Mouse (Mus musculus) gastrocnemius, postnatal 25 days (tissue): ENCODE data around the gene Mrps34. TPM values are rescaled to one million over a fixed set of nuclear protein-coding genes. Genes with fewer than 3 reads are reported as not detected.
"Not testable (repeated sequence)": the region's sequence is repeated elsewhere in the genome, so short reads cannot be mapped to it uniquely, and the experiment has no call there.

Source experiments
- DNase-seq: peaks from one replicate; pipeline ENCODE4 v3.0.0; 2022
- total RNA-seq, 2 experiments: library from RNA; stranded (reverse); gene quantifications; 1 replicate in 1 of 2; 2 replicates in 1 of 2; pipeline ENCODE4 v1.2.3; 2021

Mrps34 gene
- total RNA-seq, 2 experiments from 2014 or later = 85.9 to 105 TPM

DNA sequence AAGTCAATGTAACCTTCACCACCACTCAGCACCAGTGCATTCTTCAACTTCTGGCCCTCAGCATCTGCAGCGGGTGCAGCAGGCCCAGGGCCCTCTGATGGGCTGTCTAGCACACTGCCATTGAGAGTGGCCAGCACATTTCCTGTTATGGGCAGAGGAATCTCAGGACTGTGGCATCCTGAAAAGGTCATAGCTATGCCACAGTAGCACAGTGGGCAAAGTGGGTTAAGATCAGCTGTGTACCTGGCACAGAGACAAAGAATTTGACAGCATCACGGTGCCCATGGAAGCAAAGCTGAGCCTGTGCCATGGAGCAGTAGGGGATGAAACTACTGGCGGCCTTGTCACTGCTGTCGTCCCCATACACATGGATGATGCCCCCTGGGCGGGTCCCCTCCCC lies 4.2 kb downstream of the Mrps34 start:
- DNase-seq = no peak

DNA sequence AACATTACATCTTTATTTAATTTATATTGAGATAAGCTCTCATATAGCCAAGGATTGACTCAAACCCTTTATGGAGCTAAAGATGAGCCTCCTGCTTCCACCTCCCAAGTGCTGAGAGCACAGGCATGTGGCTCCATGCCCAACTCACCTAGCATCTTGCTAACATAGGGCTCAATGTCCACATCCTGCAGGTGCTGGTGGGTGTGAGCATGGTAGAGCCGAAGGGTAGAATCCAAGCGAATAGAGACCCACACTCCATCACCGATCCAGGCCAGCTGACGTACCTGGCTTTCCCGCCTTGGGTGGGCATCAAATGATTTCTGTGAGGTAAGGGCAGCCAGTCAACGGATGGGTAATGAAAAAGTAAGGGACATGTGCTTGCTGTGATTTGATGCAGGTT lies 5.1 kb downstream of the Mrps34 start:
- no peak for DNase-seq

DNA sequence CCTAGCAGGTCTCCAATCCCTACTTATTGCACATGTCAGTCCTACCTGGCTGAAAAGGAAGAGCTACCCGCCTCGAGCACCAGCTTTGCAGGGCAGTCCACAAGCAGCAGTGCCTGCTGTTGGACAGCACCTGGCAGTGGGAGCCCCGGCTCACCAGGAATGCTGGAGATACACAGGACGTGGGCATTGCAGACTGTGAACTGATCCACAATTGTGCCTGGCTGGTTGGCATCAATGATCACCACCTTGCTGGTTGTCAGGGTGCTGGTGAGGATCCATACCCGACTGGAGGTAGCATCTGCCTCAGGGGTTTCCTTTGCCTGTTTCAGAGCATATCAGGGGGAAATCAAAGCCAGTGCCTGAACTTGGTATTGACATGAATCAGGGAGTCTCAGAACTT lies 7.2 kb downstream of the Mrps34 start:
- no peak for DNase-seq

DNA sequence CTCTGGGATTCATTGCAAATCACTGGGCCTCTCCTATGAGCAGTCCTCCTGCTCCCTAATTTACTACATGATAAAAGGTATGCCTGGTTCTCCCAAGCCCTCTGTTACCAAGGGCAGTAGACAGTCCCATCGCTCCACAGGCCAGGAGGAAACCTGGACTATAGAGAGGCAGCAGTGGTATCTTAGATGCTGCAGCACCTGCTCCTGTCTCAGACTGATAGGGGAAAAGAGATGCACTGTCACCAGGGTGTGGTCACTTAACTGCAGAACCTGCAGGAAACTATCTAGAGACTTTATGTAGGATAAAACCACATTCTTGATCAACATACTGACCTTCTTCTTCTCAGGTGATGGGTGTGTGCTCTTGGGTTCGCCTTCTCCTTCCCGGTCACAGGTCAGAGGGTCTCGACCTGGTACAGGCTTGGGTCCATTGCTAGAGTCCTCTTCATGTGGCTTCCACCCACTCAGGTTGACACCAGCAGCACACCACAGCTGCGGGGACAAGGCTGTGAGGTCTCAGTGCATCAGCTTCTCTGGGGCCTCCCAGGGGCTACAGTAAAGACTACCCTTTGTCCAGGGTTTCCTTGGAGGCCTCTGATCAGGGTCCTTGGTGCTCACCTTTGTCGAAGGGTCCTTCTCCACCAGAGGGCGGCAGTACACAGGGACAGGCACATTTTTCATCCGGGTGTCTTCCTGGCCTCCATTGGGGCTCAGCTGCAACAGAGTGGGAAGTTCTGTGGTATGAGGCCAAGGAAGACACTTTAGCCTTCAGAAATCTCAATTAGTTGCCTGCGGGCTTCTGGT lies 8.0 kb downstream of the Mrps34 start:
- no peak for DNase-seq

DNA sequence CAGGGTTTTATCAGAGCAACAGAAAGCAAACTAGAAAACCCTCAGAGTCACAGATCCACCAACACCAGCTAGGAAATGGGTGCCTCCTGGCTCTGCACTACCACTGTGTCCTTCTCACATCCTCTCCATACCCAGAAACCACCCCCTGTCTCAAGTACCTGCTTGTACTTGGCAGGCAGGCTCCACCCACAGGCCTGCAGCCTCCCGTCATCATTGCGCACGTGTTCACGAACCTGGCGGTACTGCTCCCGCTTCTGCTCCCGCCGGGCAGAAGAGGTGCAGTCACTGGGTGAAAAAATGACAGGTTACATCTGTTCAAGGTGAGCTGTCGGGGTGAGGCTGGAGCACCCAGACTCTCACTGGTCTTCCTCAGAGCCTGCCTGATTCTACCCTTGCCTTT lies 8.9 kb downstream of the Mrps34 start:
- no peak for DNase-seq

DNA sequence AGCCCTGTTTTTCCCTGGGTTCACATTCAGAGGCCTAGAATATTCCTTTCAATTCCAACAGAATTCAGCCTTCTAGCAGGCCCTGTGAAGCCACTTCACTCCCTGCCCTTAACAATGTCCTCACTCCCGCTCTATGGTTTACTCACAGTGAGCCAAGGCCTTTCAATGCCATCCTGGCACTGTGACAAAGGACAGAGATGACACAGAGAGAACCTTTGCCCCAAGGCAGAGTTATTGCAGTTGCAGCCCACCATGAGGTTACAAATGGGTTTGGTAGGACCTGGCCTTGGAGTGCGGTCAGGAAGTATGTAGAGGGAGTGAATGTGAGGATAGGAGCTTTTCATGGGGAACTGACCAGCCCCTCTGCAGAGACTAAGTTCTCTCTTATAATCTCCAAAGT lies 12.7 kb downstream of the Mrps34 start:
- DNase-seq = no peak

DNA sequence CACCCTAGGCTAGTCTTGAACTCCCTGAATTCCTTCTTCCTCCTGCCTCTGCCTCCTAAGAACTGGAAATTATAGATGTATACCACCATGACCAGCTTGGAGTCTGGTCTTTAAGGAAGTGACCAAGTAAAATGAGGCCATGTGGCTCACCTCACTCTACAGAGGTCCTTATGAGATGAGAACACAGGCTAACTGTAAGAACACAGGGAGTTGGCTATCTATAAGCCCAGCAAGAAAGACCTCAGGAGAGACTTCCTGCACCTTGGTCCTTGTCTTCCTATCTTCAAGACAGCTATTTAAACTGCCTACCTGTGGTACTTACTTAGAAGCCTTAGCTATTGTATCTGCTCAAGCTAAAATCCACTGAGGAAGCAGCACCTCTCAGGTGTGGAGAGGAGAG lies 19.1 kb downstream of the Mrps34 start:
- DNase-seq = no peak

DNA sequence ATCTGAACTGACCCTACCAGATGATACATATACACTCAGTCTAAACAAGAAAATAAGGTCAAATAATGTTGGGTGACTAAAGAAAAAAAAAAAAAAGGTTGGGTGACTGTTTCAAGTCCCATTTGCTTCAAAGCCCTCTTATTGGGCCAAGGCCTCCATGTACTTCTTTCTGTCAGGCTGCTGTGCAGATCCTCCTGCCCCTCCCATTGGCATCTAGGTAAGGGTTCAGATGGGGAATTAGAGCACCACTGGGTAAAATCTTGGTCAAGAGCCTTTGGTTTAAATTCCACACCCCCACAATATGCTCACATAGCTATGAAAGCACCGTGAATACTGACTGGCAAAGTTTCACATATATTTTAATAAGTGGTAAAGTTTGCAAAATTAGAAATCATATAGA lies 28.3 kb downstream of the Mrps34 start:
- DNase-seq = no peak

DNA sequence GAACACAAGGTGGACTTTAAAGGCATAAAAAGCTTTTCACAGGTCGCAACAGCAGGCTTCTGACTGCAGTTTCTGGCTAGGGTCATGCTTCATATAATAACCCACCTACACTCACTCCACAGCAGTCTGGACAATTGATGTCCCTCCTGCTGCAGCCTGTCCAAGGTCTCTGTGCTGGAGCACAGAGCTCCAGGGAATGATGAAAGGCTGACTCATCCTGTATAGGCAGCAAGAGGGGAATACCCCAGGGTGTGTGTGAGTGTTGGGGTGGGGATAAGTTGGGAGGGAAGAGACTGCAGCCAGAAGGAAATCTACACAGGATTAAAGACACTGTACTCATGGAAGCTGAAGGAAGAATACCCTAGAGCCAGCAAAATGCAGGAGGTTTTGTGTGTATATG lies 34.6 kb downstream of the Mrps34 start:
- no peak for DNase-seq

DNA sequence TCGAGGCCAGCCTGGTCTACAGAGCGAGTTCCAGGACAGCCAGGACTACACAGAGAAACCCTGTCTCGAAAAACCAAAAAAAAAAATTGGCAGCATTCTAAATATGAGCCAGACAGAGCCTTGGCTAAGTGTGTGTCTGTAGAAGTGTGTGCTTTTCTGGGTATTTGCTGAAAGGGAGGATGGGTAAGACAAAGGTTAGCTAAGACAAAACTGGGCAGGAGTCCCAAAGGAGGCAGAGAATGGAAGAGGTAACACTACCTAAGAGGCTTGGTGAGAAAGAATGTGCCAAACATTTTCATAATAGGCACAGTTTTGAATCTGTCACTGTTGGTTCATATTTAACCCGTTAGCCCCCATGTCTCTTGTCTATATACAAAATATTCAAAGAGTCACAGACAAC lies 37.5 kb downstream of the Mrps34 start:
- DNase-seq = no peak

DNA sequence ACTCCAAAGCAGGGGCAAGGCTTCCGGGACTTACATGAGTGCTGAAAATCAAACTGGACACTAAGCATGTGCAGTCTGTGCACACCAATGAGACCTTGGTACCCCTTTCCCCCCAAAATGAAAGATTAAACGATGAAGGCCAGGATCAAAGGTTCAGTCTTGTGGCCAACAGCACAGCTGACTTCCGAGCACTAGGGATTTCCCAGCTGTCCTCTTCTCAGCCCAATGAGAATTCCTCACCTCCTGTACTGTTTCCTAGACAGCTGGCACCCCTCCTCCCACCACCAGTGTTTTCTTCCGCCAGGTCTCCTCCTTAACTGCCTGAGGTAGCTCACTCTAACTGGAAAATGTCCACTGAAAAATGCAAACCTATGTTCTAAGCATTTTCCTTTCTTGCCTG lies 38.2 kb downstream of the Mrps34 start:
- no peak for DNase-seq

DNA sequence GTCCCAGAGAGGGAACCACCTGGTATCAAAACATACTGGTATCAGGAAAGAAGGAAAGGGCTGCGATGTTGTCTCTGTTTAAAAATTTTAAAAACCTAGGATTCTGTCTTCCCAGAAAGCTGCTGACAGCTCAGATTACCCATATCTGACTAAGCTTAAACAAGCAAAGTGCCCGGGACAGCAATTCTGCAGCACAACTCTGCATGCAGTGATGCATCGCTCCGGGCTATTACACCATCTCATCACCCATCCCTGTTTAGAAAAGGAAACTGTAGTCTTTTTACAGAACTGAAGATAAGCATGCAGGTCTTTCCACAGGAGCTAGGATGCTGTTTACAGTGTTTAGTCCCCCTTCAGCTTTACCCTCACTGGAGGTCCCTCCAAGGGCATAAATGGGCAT lies 40.0 kb downstream of the Mrps34 start:
- DNase-seq = no peak

DNA sequence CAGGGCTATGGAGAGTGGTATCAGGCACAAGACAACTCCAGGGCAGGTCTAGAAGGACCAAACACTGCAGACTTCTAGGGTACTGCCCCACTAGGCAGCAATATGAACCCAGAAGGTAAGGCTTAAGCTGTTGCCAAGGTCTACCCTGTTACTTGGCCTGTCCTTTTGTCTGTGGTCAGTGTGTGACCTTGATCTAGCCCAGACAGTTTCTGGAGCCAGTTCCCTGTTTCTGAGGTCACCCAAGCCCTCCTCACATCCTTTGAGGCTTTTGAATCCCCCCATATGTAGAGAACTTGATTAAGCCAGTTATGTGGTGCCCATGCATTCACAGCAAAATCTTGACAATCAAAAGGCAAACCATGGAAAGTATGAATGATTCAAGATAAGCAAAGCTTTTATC lies 40.8 kb downstream of the Mrps34 start:
- DNase-seq = no peak

DNA sequence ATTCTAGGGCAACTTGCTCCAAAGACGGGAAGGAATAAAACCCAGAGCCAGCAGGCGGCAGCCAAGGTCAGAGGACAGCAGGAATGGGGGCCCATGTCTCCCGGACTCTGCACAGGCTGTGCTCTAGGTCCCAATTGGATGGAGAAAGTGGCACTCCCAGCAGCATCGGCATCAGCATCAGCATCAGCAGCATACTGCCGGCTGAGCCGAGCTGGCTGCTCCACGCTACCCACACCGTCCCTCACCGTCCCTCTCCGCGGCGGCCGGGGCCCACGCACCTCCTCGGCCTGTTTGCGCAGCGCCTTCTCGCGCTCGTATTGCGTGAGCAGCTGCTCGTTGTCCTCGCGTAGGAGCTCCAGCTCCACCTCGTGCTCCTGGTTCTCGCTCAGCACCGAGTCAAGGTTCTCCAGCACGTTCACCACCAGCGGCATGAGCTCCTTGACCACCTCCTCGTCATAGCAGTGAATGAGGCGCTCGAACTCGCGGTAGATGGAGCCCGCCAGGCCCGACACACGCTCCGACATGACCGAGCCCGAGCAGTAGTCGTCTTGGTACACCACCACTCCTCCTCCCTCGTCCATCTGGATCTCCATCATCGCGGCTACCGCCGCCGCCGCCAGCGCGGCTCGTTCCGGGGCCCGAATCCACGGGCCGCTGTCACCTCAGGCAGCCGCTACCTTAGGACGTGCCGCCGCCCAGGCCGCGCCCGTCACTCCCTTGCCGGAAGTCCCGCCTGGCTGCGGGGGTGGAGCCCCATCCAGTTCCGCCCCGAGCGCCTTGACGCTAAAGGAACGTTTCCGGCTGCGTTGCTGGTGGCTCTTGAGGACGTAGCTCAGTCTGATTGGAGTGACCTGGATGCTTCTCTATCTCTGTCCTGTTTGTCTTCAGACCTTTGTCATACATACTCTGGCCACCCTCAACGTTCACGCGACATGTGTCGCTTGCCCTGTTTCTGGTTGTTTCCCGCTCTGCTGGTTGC lies 41.6 kb downstream of the Mrps34 start, which contains the start of gene Mapk8ip3:
TSS of gene Mapk8ip3 (minus strand) at position 719 of the 979 bp plus-strand sequence.
- DNase-seq = peak; percentile 94

DNA sequence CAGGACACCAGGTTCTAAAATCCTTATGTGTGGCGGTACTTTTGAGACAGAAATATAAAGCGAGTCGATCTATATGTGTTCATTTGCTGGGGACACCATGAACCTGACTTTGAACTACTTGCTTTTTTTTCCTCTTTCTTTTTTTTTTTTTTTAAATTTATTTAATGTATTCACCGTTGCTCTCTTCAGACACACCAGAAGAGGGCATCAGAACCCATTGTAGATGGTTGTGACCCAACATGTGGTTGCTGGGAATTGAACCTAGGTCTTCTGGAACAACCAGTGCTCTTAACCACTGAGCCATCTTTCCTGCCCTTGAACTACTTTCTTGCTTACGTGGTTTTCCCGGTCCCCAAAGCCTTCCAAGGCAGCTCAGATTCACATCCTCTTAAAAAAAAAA lies 42.4 kb downstream of the Mrps34 start:
- no peak for DNase-seq

DNA sequence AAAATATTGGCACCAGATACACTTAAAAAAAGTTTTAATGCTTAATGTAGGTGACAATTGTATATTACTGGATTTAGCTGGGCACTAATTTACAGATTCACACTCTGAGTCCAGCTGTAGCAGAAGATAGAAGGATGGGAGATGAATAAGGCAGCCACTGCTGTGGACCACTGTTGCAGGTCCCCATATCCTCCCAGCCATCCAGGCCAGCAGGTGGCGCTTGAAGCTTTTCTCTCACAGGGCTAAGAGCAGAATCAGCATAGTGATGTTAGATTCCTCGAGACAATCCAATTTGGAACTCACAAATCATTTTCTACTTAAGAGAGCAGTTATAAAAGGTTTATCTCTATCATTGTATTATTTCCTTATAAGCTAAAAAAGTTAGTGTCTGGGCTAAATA lies 47.5 kb downstream of the Mrps34 start:
- DNase-seq = not testable (repeated sequence)

DNA sequence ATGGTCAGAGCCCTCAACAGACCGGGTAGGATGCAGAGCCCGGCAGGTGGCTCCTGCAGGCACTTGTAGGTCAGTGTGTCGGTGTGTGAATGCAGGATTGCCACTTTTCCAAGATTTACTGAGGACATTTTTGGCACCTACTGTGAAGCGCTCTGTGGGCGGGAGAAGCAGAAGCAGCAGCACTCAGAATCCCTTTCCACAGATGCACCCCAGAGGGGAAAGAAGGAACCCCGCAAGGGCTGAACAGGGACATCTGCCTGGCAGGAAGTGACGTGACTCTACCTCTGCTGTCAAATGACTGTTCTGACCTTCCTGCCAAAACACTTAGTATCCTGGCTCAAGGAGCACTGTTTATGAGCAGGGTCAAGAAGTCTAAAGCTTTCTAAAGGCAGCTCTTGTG lies 48.1 kb downstream of the Mrps34 start:
- DNase-seq = no peak

DNA sequence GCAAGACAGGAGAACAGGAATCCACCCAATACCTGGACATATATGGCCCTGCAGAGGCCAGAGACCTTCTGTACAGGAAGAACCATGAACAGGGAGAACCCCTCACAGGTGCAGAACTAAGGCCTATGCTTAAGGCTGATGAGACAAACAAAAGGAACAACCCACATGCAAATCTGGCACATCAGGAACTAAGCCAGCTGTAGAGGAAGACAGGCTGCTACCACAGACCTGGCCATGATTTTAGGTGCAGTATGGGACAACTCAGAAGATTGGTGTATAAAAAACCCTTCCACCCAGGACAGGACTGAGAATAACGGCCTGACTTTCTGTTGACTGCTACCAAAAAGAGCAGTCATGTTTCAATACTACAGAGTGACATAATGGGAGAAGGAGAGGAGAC lies 48.7 kb downstream of the Mrps34 start:
- not testable (repeated sequence) for DNase-seq

Other genes with a start within 250 kb of the Mrps34 start
- 10 to 100 TPM; 36.6 to 41.8 TPM for gene Slc9a3r2, start 244.8 kb upstream of the Mrps34 start, total RNA-seq
- not detected for gene Npw, start 236.7 kb upstream of the Mrps34 start, total RNA-seq
- 10 to 100 TPM; 17.7 to 20.2 TPM for gene Zfp598, start 225.4 kb upstream of the Mrps34 start, total RNA-seq
- not detected for gene Syngr3, start 205.2 kb upstream of the Mrps34 start, total RNA-seq
- 10 to 100 TPM; 24.1 to 30.1 TPM for gene Gfer, start 199.0 kb upstream of the Mrps34 start, total RNA-seq
- gene Noxo1, start 198.9 kb upstream of the Mrps34 start, total RNA-seq = under 1 TPM; 0.59 to 0.61 TPM
- gene Tbl3, start 187.5 kb upstream of the Mrps34 start, total RNA-seq = 10 to 100 TPM; 14.7 to 15.6 TPM
- not detected for gene Rnf151, start 177.1 kb upstream of the Mrps34 start, total RNA-seq
- 100 to 1,000 TPM; 564 to 585 TPM for gene Rps2, start 177.0 kb upstream of the Mrps34 start, total RNA-seq
- gene Ndufb10, start 170.6 kb upstream of the Mrps34 start, total RNA-seq = 100 to 1,000 TPM; 493 to 532 TPM
- 100 to 1,000 TPM; 723 to 775 TPM for gene Rpl3l, start 167.3 kb upstream of the Mrps34 start, total RNA-seq
- 100 to 1,000 TPM; 164 to 180 TPM for gene Msrb1, start 158.5 kb upstream of the Mrps34 start, total RNA-seq
- gene Hs3st6, start 142.1 kb upstream of the Mrps34 start, total RNA-seq = not detected
- gene Meiob, start 90.8 kb upstream of the Mrps34 start, total RNA-seq = not detected
- gene Hagh, start 55.0 kb upstream of the Mrps34 start, total RNA-seq = 10 to 100 TPM; 73.3 to 77.5 TPM
- 10 to 100 TPM; 38.1 to 44.5 TPM for gene Fahd1, start 44.8 kb upstream of the Mrps34 start, total RNA-seq
- 1 to 10 TPM; 3.8 to 4.4 TPM for gene Igfals, start 29.1 kb upstream of the Mrps34 start, total RNA-seq
- 10 to 100 TPM; 10.2 to 13.1 TPM for gene Nubp2, start 8.8 kb upstream of the Mrps34 start, total RNA-seq
- gene Spsb3, start 8.5 kb upstream of the Mrps34 start, total RNA-seq = 10 to 100 TPM; 27.8 to 31.5 TPM
- 10 to 100 TPM in 1 of 2 experiments, 1 to 10 TPM in 1; 8.8 to 10.4 TPM for gene Eme2, start within 50 bp of the Mrps34 start, total RNA-seq
- gene Nme3, start 1.4 kb downstream of the Mrps34 start, total RNA-seq = 1 to 10 TPM; 7.7 to 9.8 TPM
- 10 to 100 TPM; 19.5 TPM for gene Mapk8ip3, start 41.9 kb downstream of the Mrps34 start, total RNA-seq
- 1 to 10 TPM; 5.5 to 8.6 TPM for gene Jpt2, start 65.6 kb downstream of the Mrps34 start, total RNA-seq
- gene Cramp1l, start 120.7 kb downstream of the Mrps34 start, total RNA-seq = 1 to 10 TPM; 6.8 to 6.9 TPM
- 1 to 10 TPM; 2.7 to 4.6 TPM for gene Ift140, start 121.0 kb downstream of the Mrps34 start, total RNA-seq
- 10 to 100 TPM in 1 of 2 experiments, 1 to 10 TPM in 1; 9.4 to 11.0 TPM for gene Tmem204, start 188.5 kb downstream of the Mrps34 start, total RNA-seq
- 1 to 10 TPM; 5.8 to 5.9 TPM for gene Telo2, start 220.9 kb downstream of the Mrps34 start, total RNA-seq
- gene Ptx4, start 225.6 kb downstream of the Mrps34 start, total RNA-seq = 1 to 10 TPM; 4.4 to 6.6 TPM
- gene Clcn7, start 238.3 kb downstream of the Mrps34 start, total RNA-seq = 10 to 100 TPM; 11.7 to 13.1 TPM